Mouse (Mus musculus): ENCODE data around the gene Cyp2w1.

Gene Cyp2w1

GRCm38 (mm10) chr5:139352317-139352716 is at the start of gene Cyp2w1:
TSS of gene Cyp2w1 (plus strand) at chr5:139352617.
- DNase-seq = no peak

- no peak for DNase-seq
Measured at GRCm38 (mm10) chr5:139303646-139304061, 48.8 kb upstream of the Cyp2w1 start.

- DNase-seq = no peak
Measured at GRCm38 (mm10) chr5:139309946-139310345, 42.5 kb upstream of the Cyp2w1 start.

- DNase-seq = no peak
Measured at GRCm38 (mm10) chr5:139310477-139310876, 41.9 kb upstream of the Cyp2w1 start.

GRCm38 (mm10) chr5:139311822-139312221 is 40.6 kb upstream of the Cyp2w1 start:
- DNase-seq = no peak

- no peak for DNase-seq
Measured at GRCm38 (mm10) chr5:139313536-139313935, 38.9 kb upstream of the Cyp2w1 start.

- no peak for DNase-seq
Measured at GRCm38 (mm10) chr5:139314941-139315642, 37.3 kb upstream of the Cyp2w1 start.

- DNase-seq = no peak
Measured at GRCm38 (mm10) chr5:139316982-139317675, 35.3 kb upstream of the Cyp2w1 start.

- no peak for DNase-seq
Measured at GRCm38 (mm10) chr5:139317751-139318504, 34.5 kb upstream of the Cyp2w1 start.

GRCm38 (mm10) chr5:139320424-139320823 is 32.0 kb upstream of the Cyp2w1 start:
- no peak for DNase-seq

GRCm38 (mm10) chr5:139321331-139321730 is 31.1 kb upstream of the Cyp2w1 start:
- DNase-seq = no peak

- DNase-seq = peak; percentile 66
Measured at GRCm38 (mm10) chr5:139323260-139323924, 29.0 kb upstream of the Cyp2w1 start.

- peak; percentile 52 for DNase-seq
Measured at GRCm38 (mm10) chr5:139324045-139324491, 28.3 kb upstream of the Cyp2w1 start.

- DNase-seq = peak; percentile 70
Measured at GRCm38 (mm10) chr5:139324691-139325394, 27.6 kb upstream of the Cyp2w1 start.

GRCm38 (mm10) chr5:139325395-139325966 is 26.9 kb upstream of the Cyp2w1 start, which contains the start of gene Adap1:
TSS of gene Adap1 (minus strand) at chr5:139325622.
- DNase-seq = peak; percentile 66

- no peak for DNase-seq
Measured at GRCm38 (mm10) chr5:139326111-139326696, 26.2 kb upstream of the Cyp2w1 start.

GRCm38 (mm10) chr5:139326986-139327633 is 25.3 kb upstream of the Cyp2w1 start:
- no peak for DNase-seq

- DNase-seq = no peak
Measured at GRCm38 (mm10) chr5:139327634-139328020, 24.8 kb upstream of the Cyp2w1 start.

- DNase-seq = no peak
Measured at GRCm38 (mm10) chr5:139330766-139331165, 21.7 kb upstream of the Cyp2w1 start.

GRCm38 (mm10) chr5:139331742-139332141 is 20.7 kb upstream of the Cyp2w1 start:
- no peak for DNase-seq

Measured in layer of hippocampus, adult 9-11 months (tissue).